Mouse (Mus musculus): ENCODE data around the gene Mgll. TPM values are rescaled to one million over a fixed set of nuclear protein-coding genes. Genes with fewer than 3 reads are reported as not detected.
A peak's percentile ranks its signal among the peaks of the same experiment; 100 is the strongest.

Mgll gene
- total and polyA plus RNA-seq, 2 experiments = 81.3 to 158 TPM

DNA sequence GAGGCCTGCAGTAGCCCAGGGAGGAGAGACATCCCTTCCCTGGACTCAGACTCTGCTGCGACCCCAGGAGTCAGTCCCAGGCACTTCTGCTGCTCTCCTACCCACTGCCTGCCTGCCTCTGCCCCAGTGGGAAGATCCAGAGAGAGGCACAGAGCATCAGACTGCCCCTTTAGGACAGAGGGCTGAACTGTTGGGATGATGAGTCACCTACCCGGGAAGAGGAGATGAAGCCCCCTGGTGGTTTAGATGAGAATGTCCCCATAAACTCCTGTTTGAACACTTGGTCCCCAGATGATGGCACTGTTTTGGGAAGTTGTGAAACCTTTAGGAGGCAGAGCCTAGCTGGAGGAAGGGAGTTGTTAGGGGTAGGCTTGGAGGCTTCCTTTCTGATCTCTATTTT lies 136.7 kb downstream of the Mgll start:
- no peaks in the 10 kb centered on the region for H3K27me3 ChIP-seq (ENCODE audit: control insufficient read depth, insufficient read depth, low read length)
- H3K27ac ChIP-seq (replicated peaks; ENCODE audit: insufficient read depth, low read depth, low read length) = no peak overlapping the region
- no peak overlapping the region for H3K9ac ChIP-seq (ENCODE audit: low read depth, low read length)
- DNase-seq (ENCODE audit: extremely low read depth, low read depth, low spot score) = peak; percentile 45
- H3K4me3 ChIP-seq (ENCODE audit: insufficient read depth, low read depth, low read length) = no peak overlapping the region
- H3K36me3 ChIP-seq (ENCODE audit: control insufficient read depth, insufficient read depth, low read length) = no peaks in the 10 kb centered on the region
- H3K4me1 ChIP-seq (ENCODE audit: control insufficient read depth, insufficient read depth, low read length) = no peaks in the 10 kb centered on the region
- no peaks in the 10 kb centered on the region for H3K79me2 ChIP-seq (ENCODE audit: control insufficient read depth, insufficient read depth, low read length)
- 18% methylated on average over 2 of the region's 2 CpGs for WGBS
- no peak for TF ChIP-seq POLR2A (IDR thresholded peaks at IDR 0.05; ENCODE audit: extremely low read depth, insufficient read depth, low read length)
- TF ChIP-seq CTCF (IDR thresholded peaks at IDR 0.05; ENCODE audit: low read depth, low read length) = peak; percentile 31; the same call in 1 of the 2 replicates

DNA sequence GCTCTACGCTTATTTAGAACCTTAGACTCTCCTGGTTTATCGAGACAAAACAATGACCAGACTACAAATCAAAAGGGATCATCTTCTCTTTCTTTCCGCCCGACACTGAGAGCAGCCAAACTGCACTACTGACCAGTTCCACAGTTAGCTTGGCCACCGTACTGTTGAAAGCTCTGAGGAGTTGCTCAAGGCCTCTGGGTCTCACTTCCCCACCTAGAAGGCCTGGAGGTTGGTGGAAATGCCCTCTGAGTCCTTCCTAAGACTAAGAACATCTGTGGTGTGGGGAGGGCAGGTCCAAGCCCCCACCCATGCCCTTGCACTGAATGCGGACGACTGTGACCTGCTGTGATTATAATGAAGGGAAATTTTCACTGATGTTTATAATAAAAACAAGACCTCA lies 141.5 kb downstream of the Mgll start:
- no peaks in the 10 kb centered on the region for H3K79me2 ChIP-seq (ENCODE audit: control insufficient read depth, insufficient read depth, low read length)
- no peak for DNase-seq (ENCODE audit: extremely low read depth, low read depth, low spot score)
- no peak overlapping the region for H3K9ac ChIP-seq (ENCODE audit: low read depth, low read length)
- TF ChIP-seq POLR2A (IDR thresholded peaks at IDR 0.05; ENCODE audit: extremely low read depth, insufficient read depth, low read length) (no peak), CTCF (IDR thresholded peaks at IDR 0.05; ENCODE audit: low read depth, low read length) (no peak)
- no peak overlapping the region for H3K4me3 ChIP-seq (ENCODE audit: insufficient read depth, low read depth, low read length)
- no peak overlapping the region for H3K27ac ChIP-seq (replicated peaks; ENCODE audit: insufficient read depth, low read depth, low read length)
- WGBS = 82% methylated on average over 7 of the region's 7 CpGs
- H3K4me1 ChIP-seq (ENCODE audit: control insufficient read depth, insufficient read depth, low read length) = no peaks in the 10 kb centered on the region
- H3K27me3 ChIP-seq (ENCODE audit: control insufficient read depth, insufficient read depth, low read length) = no peaks in the 10 kb centered on the region
- H3K36me3 ChIP-seq (ENCODE audit: control insufficient read depth, insufficient read depth, low read length) = no peaks in the 10 kb centered on the region

DNA sequence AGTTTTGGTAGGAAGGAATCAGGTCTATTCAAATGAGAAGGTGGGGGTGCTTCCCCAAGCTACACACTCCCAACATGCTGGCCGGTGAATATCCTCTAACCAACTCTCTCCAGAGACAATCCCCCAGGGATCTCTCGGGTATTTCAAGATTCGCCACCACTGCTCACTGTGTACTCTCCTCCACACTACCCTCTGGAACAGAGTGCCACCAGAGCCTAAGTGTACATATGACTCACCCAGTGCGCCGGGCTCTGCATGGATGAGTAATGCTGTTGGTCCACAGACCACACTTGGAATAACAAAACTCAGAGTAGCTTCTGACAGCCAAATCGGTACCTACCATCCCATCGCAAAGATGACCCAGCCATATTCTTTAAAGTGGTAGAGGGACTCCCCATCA lies 145.2 kb downstream of the Mgll start:
- Histone ChIP-seq H3K4me1 (ENCODE audit: control insufficient read depth, insufficient read depth, low read length) (peaks cover 3% of the 10 kb centered on the region; the same call in 1 of the 2 replicates), H3K9ac (ENCODE audit: low read depth, low read length) (no peak overlapping the region), H3K36me3 (ENCODE audit: control insufficient read depth, insufficient read depth, low read length) (no peaks in the 10 kb centered on the region), H3K4me3 (ENCODE audit: insufficient read depth, low read depth, low read length) (no peak overlapping the region), H3K79me2 (ENCODE audit: control insufficient read depth, insufficient read depth, low read length) (no peaks in the 10 kb centered on the region), H3K27me3 (ENCODE audit: control insufficient read depth, insufficient read depth, low read length) (peaks cover 6% of the 10 kb centered on the region), H3K27ac (replicated peaks; ENCODE audit: insufficient read depth, low read depth, low read length) (no peak overlapping the region)
- 88% methylated on average over 7 of the region's 7 CpGs for WGBS
- no peak for DNase-seq (ENCODE audit: extremely low read depth, low read depth, low spot score)
- TF ChIP-seq POLR2A (IDR thresholded peaks at IDR 0.05; ENCODE audit: extremely low read depth, insufficient read depth, low read length) (no peak), CTCF (IDR thresholded peaks at IDR 0.05; ENCODE audit: low read depth, low read length) (no peak)

DNA sequence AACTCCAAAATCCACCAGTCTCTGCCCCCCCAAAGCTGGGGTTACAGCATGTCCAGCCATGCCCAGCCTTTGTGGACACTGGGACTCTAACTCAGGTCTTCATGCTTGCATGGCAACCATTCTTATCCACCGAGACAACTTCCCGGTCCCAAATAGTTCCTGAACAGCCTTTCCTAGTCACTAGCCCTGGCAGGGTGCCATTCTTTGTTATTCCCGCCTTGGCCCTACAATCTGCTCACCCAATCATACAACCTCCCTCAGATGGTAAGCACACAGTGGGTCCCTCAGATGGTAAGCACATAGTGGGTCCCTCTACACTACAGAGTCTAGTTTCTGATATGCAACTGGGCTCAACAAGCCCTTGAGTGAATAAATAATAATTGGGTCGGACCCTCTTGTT lies 146.4 kb downstream of the Mgll start:
- WGBS = 69% methylated on average over 4 of the region's 4 CpGs
- Histone ChIP-seq H3K4me3 (ENCODE audit: insufficient read depth, low read depth, low read length) (no peak overlapping the region), H3K27ac (replicated peaks; ENCODE audit: insufficient read depth, low read depth, low read length) (no peak overlapping the region), H3K9ac (ENCODE audit: low read depth, low read length) (no peak overlapping the region), H3K79me2 (ENCODE audit: control insufficient read depth, insufficient read depth, low read length) (no peaks in the 10 kb centered on the region), H3K36me3 (ENCODE audit: control insufficient read depth, insufficient read depth, low read length) (no peaks in the 10 kb centered on the region), H3K27me3 (ENCODE audit: control insufficient read depth, insufficient read depth, low read length) (peaks cover 14% of the 10 kb centered on the region), H3K4me1 (ENCODE audit: control insufficient read depth, insufficient read depth, low read length) (peaks cover 3% of the 10 kb centered on the region; the same call in 1 of the 2 replicates)
- TF ChIP-seq CTCF (IDR thresholded peaks at IDR 0.05; ENCODE audit: low read depth, low read length) (no peak), POLR2A (IDR thresholded peaks at IDR 0.05; ENCODE audit: extremely low read depth, insufficient read depth, low read length) (no peak)
- no peak for DNase-seq (ENCODE audit: extremely low read depth, low read depth, low spot score)

GRCm38 (mm10) chr6:88871546-88871945 lies 147.3 kb downstream of the Mgll start:
- TF ChIP-seq POLR2A (IDR thresholded peaks at IDR 0.05; ENCODE audit: extremely low read depth, insufficient read depth, low read length) (no peak), CTCF (IDR thresholded peaks at IDR 0.05; ENCODE audit: low read depth, low read length) (no peak)
- Histone ChIP-seq H3K4me1 (ENCODE audit: control insufficient read depth, insufficient read depth, low read length) (peaks cover 3% of the 10 kb centered on the region; the same call in 1 of the 2 replicates), H3K27ac (replicated peaks; ENCODE audit: insufficient read depth, low read depth, low read length) (no peak overlapping the region), H3K36me3 (ENCODE audit: control insufficient read depth, insufficient read depth, low read length) (no peaks in the 10 kb centered on the region), H3K79me2 (ENCODE audit: control insufficient read depth, insufficient read depth, low read length) (no peaks in the 10 kb centered on the region), H3K27me3 (ENCODE audit: control insufficient read depth, insufficient read depth, low read length) (peaks cover 14% of the 10 kb centered on the region), H3K4me3 (ENCODE audit: insufficient read depth, low read depth, low read length) (no peak overlapping the region), H3K9ac (ENCODE audit: low read depth, low read length) (no peak overlapping the region)
- 64% methylated on average over 8 of the region's 8 CpGs for WGBS
- DNase-seq (ENCODE audit: extremely low read depth, low read depth, low spot score) = no peak

DNA sequence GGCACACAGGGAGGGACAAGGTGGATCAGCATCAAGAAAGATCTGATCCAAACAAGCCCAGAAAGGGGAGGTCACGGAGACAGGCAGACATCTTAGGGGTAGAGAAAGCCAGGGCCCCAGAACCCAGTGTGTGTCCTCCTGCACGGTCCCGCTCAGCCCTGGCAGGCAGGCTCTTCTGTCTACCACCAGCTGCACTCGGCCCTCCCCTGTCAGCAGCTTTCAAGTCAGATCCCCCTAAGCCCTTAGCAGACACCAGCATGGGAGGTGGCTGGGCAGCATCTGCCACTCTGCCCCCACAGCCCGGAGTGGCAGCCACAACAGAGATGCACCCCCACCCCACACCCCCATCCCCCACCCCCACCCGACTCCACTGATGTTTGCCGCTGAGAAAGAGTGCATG lies 148.6 kb downstream of the Mgll start:
- Histone ChIP-seq H3K36me3 (ENCODE audit: control insufficient read depth, insufficient read depth, low read length) (no peaks in the 10 kb centered on the region), H3K4me3 (ENCODE audit: insufficient read depth, low read depth, low read length) (no peak overlapping the region), H3K9ac (ENCODE audit: low read depth, low read length) (no peak overlapping the region), H3K27me3 (ENCODE audit: control insufficient read depth, insufficient read depth, low read length) (peaks cover 14% of the 10 kb centered on the region), H3K4me1 (ENCODE audit: control insufficient read depth, insufficient read depth, low read length) (peaks cover 3% of the 10 kb centered on the region; the same call in 1 of the 2 replicates), H3K27ac (replicated peaks; ENCODE audit: insufficient read depth, low read depth, low read length) (no peak overlapping the region), H3K79me2 (ENCODE audit: control insufficient read depth, insufficient read depth, low read length) (no peaks in the 10 kb centered on the region)
- DNase-seq (ENCODE audit: extremely low read depth, low read depth, low spot score) = no peak
- 50% methylated on average over 7 of the region's 7 CpGs for whole genome bisulfite sequencing
- no peak for TF ChIP-seq CTCF (IDR thresholded peaks at IDR 0.05; ENCODE audit: low read depth, low read length)
- TF ChIP-seq POLR2A (IDR thresholded peaks at IDR 0.05; ENCODE audit: extremely low read depth, insufficient read depth, low read length) = no peak
